9 mouse cellular contexts compared by ENCODE assay signal in the genomic region with DNA sequence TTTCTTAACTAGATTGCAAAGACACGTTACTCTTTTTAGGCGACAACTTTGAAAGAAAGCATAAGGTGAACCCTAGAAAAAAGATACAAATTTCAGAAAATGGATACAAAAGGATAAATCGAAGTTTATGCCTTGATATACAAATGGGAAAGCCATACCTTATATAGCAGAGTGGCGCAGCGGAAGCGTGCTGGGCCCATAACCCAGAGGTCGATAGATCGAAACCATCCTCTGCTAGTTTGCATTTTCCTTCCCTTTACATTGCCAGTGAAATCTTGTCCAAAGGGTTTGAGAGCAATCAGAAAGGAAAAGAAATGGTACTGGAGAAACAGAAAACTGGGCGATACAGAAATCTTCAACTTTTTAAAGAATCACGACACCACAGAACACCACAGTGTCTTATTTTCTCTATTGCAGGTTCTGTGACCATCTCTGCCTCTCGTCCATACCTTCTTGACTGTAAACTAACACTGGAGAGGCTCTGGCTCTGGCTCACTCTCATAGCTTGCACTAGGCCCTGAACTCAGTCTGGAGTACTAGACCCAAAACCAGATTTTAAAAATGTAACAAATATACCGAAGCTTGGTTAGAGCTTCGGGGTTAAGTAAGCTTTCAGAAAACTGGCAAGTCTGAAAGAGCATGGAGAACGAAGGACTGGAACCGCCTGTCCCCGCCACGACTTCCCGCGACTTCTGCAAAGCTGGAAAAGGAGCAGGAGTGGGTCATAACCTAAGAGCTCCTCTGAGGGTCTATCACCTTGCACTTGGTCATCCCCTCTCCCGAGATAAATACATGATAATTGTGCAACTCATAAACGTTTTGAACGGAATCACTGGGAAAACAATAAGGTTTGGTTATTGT. TPM values are rescaled to one million over a fixed set of nuclear protein-coding genes. Genes with fewer than 3 reads are reported as not detected.
DNase-seq lines count a peak whose midpoint lies in the region; ATAC-seq lines count a peak whose summit lies in the region.
"Had no signal": no experiment of that assay in that cellular context is flagged by ENCODE, and none has a peak within 500 bp of the region (broad histone marks: within the 10 kb centered on the region; RNA-seq: fewer than 3 reads in every experiment).

No protein-coding gene starts in this region.

- H3K4me2 ChIP-seq in forebrain, embryonic 16.5 days (ENCODE audit: low read length), result no peak overlapping the region
- peak overlapping the region; percentile 33 for H3K4me2 ChIP-seq in embryonic facial prominence, embryonic 12.5 days (replicated peaks)
- H3K4me2 ChIP-seq in limb, embryonic 15.5 days, result 0 out of 2 replicates have a peak overlapping the region, but pooled peaks have one; percentile 17

- ATAC-seq in forebrain, embryonic 16.5 days, result no peak
- ATAC-seq in embryonic facial prominence, embryonic 12.5 days (ENCODE audit: insufficient number of reproducible peaks, insufficient read depth, low FRiP score, low TSS enrichment), result no peak
- no peak for ATAC-seq in limb, embryonic 15.5 days (ENCODE audit: insufficient number of reproducible peaks, low FRiP score, low TSS enrichment, low read depth)
- ATAC-seq in monocyte, adult 5-6 weeks (replicated peaks; ENCODE audit: insufficient number of reproducible peaks, low FRiP score, low TSS enrichment, poor library complexity, severe bottlenecking), result no peak

- H3K4me1 ChIP-seq in forebrain, embryonic 10.5 days, result peaks cover 32% of the 10 kb centered on the region
- H3K4me1 ChIP-seq in forebrain, embryonic 16.5 days (replicated peaks; ENCODE audit: control insufficient read depth, insufficient read depth, low read length), result no peaks in the 10 kb centered on the region
- 0 out of 2 replicates have a peak, but pooled peaks cover 4% of the 10 kb centered on the region for H3K4me1 ChIP-seq in embryonic facial prominence, embryonic 12.5 days
- 0 out of 2 replicates have a peak, but pooled peaks cover 3% of the 10 kb centered on the region for H3K4me1 ChIP-seq in limb, embryonic 15.5 days

- H3K9me3 ChIP-seq in forebrain, embryonic 10.5 days, result no peaks in the 10 kb centered on the region
- no peaks in the 10 kb centered on the region for H3K9me3 ChIP-seq in forebrain, embryonic 16.5 days (ENCODE audit: control insufficient read depth, low read length)
- H3K9me3 ChIP-seq in embryonic facial prominence, embryonic 12.5 days, result no peaks in the 10 kb centered on the region
- H3K9me3 ChIP-seq in limb, embryonic 15.5 days, result no peaks in the 10 kb centered on the region

- no peaks in the 10 kb centered on the region for H3K36me3 ChIP-seq in forebrain, embryonic 10.5 days (replicated peaks)
- no peaks in the 10 kb centered on the region for H3K36me3 ChIP-seq in forebrain, embryonic 16.5 days (ENCODE audit: control insufficient read depth, insufficient read depth)
- H3K36me3 ChIP-seq in embryonic facial prominence, embryonic 12.5 days, result no peaks in the 10 kb centered on the region
- H3K36me3 ChIP-seq in limb, embryonic 15.5 days, result no peaks in the 10 kb centered on the region

- no peaks in the 10 kb centered on the region for H3K27me3 ChIP-seq in forebrain, embryonic 10.5 days (ENCODE audit: poor library complexity, severe bottlenecking)
- H3K27me3 ChIP-seq in forebrain, embryonic 16.5 days (replicated peaks; ENCODE audit: control insufficient read depth, insufficient read depth, low read length), result peaks cover 1% of the 10 kb centered on the region; the same call in 1 of the 2 replicates
- H3K27me3 ChIP-seq in embryonic facial prominence, embryonic 12.5 days, result no peaks in the 10 kb centered on the region
- peaks cover 5% of the 10 kb centered on the region; the same call in 1 of the 2 replicates for H3K27me3 ChIP-seq in limb, embryonic 15.5 days

- peak; percentile 54 for DNase-seq in forebrain, embryonic 10.5 days (ENCODE audit: extremely low spot score, low spot score)
- peak; percentile 52 for DNase-seq in 3134 (ENCODE audit: extremely low read depth, insufficient read length, low spot score)
- DNase-seq in right cerebral cortex, postnatal 25 days, result no peak
- no peak for DNase-seq in left cerebral cortex, postnatal 36 days (ENCODE audit: low spot score in 2 of 2)
- DNase-seq: cerebellum, postnatal 14 days had no signal

- H3K9ac ChIP-seq in forebrain, embryonic 16.5 days (replicated peaks; ENCODE audit: low read depth, low read length), result no peak overlapping the region
- no peak overlapping the region for H3K9ac ChIP-seq in embryonic facial prominence, embryonic 12.5 days
- H3K9ac ChIP-seq in limb, embryonic 15.5 days, result no peak overlapping the region

- intact Hi-C loops in left cerebral cortex, postnatal 36 days (cut with DNase I), result no loop called here

- peak overlapping the region; percentile 54 for H3K4me3 ChIP-seq in forebrain, embryonic 10.5 days
- H3K4me3 ChIP-seq in forebrain, embryonic 16.5 days (replicated peaks; ENCODE audit: low read length), result no peak overlapping the region
- peak overlapping the region; percentile 18; the same call in 1 of the 2 replicates for H3K4me3 ChIP-seq in embryonic facial prominence, embryonic 12.5 days
- H3K4me3 ChIP-seq in limb, embryonic 15.5 days, result peak overlapping the region; percentile 10; the same call in 1 of the 2 replicates

- WGBS in forebrain, embryonic 10.5 days, result under 1% methylated on average over 22 of the region's 22 CpGs
- WGBS in forebrain, embryonic 16.5 days, result 12% methylated on average over 22 of the region's 22 CpGs
- 8% methylated on average over 22 of the region's 22 CpGs for whole genome bisulfite sequencing in embryonic facial prominence, embryonic 12.5 days
- 22% methylated on average over 22 of the region's 22 CpGs for WGBS in limb, embryonic 15.5 days

- H3K27ac ChIP-seq in forebrain, embryonic 10.5 days, result peak overlapping the region; percentile 75
- no peak overlapping the region for H3K27ac ChIP-seq in forebrain, embryonic 16.5 days (ENCODE audit: low read length)
- no peak overlapping the region for H3K27ac ChIP-seq in embryonic facial prominence, embryonic 12.5 days
- no peak overlapping the region for H3K27ac ChIP-seq in limb, embryonic 15.5 days

RNA-seq across cellular contexts. Expression of a gene that starts 37.7 kb away (rescaled TPM):
- polyA plus RNA-seq in forebrain, embryonic 10.5 days (2016; fragmentation: Nextera tagmentation; extraction: Ambion mirVana), result 24.3 and 26.8 TPM in 2 replicates
- polyA plus RNA-seq in forebrain, embryonic 16.5 days (2015; fragmentation: Nextera tagmentation; extraction: Ambion mirVana), result 24.8 and 25.7 TPM in 2 replicates
- 21.7 and 23.6 TPM in 2 replicates for polyA plus RNA-seq in embryonic facial prominence, embryonic 12.5 days (2016; fragmentation: Nextera tagmentation; extraction: Ambion mirVana)
- polyA plus RNA-seq in limb, embryonic 15.5 days (2015; fragmentation: Nextera tagmentation; extraction: Ambion mirVana), result 7.8 and 8.8 TPM in 2 replicates
- 1 to 10 TPM; 3.7 to 4.2 TPM for total RNA-seq in left cerebral cortex, postnatal 36 days (2021)
- total RNA-seq in monocyte, adult 5-6 weeks (2017), result 2.1 to 2.6 TPM in 2 of 3 replicates, not detected in the other

Comparison
In these comparisons a context has a peak if more than half of its experiments do, and no peak if none do; other contexts are left out.
1. DNase-seq: peak in forebrain, embryonic 10.5 days (single experiment) and 3134 (single experiment); none in right cerebral cortex, postnatal 25 days (single experiment) and left cerebral cortex, postnatal 36 days (0 of 2).